Mouse (Mus musculus) lung, adult 18-20 months (tissue): ENCODE measurements at regions not wholly inside any gene's neighbourhood (a gene's known extent, or its start where the extent isn't known, plus 50 kb on each side); places are given as distances from the start of the nearest gene placed in this dataset.
A peak's percentile ranks its signal among the peaks of the same experiment; 100 is the strongest.
"Not testable (repeated sequence)": the region's sequence is repeated elsewhere in the genome, so short reads cannot be mapped to it uniquely, and the experiment has no call there.

ENCODE experiments used
- DNase-seq, 2 experiments: peaks; one replicate each; pipeline ENCODE4 v3.0.0; 2022; ENCODE audit warnings: mixed read lengths in 2 of 2

DNA sequence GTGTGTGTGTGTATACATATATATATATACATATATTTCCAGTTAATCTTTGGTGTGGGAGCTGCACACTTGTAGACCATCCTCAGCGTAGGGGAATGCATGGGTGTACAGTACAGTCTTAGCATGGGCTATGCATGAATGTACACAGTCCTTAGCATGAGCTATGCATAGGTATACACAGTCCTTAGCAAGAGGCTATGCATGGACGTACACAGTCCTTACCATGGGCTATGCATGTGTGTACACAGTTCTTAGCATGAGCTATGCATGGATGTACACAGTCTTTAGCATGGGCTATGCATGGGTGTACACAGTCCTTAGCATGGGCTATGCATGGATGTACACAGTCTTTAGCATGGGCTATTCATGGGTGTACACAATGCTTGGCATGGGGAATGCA, 70.5 kb downstream of the Rchy1 start:
- DNase-seq, result no peak

DNA sequence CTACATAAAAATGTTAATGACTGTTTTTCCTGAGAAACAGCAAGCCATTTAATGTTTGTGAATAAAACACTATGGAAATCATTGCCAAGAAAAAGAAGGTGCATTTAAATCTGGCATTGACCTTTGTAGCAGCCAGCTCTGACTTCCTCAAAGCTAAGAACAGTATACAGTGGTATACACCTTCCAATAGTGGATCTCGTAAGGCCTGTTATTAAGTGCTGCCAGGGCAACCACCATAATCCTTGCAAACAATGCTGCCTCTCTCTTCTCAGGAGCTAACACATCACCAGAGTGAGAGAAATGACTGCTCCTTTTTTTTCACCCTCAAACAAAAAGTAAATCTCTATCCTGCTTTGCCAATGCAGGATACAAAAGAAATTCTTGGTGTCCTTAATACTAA, 81.1 kb downstream of the Rchy1 start:
- no peak for DNase-seq

DNA sequence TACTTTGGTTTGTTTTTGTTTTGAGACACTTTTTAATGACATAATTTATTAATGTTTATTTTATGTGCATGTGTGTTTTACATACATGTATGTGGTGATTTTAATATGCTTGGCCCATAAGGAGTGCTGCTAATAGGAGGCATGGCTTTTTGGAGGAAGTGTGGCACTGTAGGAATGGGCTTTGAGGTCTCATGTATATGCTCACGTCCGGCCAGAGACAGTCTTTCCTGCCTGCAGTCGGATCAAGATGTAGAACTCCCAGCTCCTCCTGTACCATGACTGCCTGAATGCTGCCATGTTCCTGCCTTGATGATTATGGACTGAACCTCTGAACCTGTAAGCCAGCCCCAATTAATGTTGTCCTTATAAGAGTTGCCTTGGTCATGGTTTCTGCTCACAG, 82.6 kb downstream of the Rchy1 start:
- no peak for DNase-seq

DNA sequence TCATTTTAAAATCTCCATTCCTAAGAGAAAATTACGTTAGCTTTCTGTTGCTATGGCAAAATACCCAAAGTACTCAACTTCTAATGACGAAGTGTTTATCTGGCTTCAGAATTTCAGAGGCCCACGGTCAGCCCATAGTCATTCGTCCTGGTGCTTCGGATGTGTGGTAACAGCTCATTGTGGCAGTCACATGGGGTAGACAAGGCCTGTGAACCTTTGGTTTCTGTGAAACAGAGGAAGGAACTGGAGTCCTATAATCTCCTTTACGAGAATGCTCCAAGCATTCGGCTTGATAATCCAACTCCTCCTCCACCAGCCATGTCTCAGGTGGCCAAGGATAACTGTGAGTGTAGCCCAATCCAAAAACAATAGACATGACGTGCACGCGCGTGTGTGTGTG, 84.2 kb downstream of the Rchy1 start:
- DNase-seq, result no peak

- DNase-seq, result no peak
These were observed 86.2 kb downstream of the Rchy1 start for GRCm38 (mm10) chr5:91876682-91877031.

GRCm38 (mm10) chr5:91875875-91876681, 86.8 kb downstream of the Rchy1 start:
- DNase-seq, result no peak

DNA sequence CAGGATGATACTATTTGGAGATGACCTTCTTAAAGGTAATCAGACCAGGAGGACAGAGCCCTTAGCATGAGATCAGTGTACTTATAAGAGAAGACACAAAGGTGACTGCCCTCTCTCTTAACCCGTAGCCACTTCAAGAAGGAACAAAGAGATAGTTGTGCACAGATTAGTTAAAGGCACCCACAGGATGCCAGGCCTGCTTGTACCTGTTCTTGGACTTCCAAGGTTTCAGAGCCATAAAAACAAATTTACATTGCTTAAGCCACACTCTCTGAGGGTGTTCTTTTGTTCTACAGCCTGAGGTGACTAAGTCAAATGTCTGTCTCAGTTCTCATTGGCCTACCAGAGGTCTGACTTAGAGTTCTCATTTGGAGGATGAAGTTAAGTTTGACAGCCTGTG, 90.1 kb downstream of the Rchy1 start:
- DNase-seq, result no peak

DNA sequence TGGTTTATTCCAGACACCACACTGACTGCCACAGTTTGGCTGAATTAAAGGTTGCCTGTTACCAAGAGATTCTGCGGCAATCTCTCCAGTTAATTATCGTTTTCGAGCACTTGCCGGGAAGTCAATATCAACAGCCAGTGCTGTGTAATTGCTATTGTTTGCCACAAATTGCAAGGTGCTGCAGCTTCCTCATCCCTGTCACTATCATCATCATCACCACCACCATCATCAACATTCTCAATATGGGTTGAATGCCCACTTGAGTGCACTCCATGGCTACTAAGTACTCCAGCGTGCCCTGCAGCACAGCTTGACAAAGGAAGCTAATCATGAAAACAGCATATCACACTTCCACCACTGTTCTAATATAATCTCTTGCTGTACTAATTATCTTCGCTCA, 93.1 kb downstream of the Rchy1 start:
- DNase-seq, result no peak

DNA sequence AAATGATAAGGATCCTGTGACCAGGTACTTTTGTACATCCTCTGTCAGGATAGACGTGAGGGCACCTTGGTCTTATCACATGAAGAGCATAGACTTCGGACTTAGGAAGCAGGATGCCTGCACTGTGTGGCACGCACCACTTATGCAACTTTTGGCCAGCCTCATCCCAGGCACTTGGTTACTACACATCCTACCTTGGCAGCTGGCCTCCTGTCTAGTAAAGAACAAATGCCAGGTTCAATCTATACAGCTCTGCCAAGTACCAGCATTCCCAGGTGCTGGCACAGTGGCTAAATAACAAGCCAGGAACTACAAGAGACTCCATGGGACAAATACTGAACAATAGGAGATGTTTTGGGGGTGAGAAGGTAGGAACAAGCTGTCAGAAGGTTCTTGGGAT, 96.7 kb downstream of the Rchy1 start:
- DNase-seq, result no peak

DNA sequence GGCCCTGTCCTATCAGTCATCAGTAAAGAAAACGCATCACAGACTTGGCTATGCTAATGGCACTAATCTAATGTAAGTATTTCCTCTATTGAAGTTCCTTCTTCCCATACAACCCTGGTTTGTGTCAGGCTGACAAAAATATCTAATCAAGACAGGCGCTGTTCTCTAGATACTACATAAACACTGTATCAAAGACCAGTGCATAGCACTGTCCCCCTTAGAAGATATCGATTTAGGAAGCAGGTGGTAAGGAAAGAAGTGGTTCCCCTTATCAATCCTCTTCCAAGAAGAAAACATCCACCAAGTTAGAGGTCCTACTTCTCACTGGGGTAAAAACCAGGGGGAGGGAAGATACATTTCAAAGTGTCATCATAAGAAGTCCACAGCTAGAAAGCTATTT, 97.5 kb downstream of the Rchy1 start:
- no peak for DNase-seq

GRCm38 (mm10) chr5:91862843-91863242, 100.0 kb downstream of the Rchy1 start:
- no peak for DNase-seq

DNA sequence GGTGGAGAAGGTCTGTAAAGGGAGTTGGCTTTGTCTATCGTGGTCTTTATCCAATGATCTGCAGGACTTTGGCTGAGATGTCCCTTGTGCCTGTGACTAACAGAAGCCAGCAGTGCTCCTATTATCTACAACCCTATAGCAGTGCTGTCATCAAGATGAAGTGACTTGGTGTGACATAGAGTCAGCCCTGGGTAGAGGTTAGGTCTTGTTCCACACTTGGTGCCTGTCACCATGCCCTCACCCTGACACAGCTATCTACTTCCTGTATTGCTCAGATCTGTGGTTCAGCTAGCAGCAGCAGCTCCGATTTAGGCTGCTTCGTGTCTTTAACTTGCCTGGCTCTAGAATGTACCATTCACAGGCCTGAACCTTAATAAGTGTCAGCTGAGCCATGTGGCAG, 100.6 kb downstream of the Rchy1 start:
- no peak for DNase-seq

DNA sequence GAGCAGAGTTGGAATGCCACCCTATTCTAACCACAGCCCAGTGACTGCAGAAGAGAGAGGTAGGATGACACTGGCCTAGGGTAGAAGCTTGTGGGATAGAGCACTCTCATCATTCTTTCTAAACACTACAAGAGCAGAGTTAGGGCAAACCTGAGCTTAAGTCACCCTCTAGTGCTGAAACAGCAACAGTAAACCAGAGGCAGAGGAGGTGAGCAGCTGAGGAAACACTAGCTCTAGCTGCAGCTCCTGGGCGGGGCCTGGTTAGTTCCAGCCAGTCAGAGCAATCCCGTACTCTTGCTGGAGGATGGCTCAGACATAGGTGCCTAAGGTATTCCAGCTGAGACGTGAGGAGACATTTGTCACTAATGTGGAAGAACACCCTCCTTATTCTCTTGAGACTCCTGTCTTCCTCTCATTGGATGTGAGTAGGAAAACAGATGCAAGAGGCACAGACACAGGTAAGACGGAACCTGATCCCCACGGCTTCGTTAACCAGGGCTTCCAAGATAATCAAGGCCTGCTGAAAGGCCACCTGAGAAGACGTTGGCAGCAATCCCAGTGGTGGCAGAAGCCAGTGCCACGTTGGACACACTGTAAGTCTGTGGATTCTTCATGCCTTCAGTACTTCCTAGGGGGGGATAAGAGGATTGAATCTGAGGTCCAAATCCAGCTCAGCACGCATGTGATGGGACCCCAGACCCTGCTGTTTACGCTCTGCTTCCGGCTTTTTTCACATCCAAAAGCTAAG, 101.3 kb downstream of the Rchy1 start:
- peak in 1 of 2 experiments; percentile 9 for DNase-seq

DNA sequence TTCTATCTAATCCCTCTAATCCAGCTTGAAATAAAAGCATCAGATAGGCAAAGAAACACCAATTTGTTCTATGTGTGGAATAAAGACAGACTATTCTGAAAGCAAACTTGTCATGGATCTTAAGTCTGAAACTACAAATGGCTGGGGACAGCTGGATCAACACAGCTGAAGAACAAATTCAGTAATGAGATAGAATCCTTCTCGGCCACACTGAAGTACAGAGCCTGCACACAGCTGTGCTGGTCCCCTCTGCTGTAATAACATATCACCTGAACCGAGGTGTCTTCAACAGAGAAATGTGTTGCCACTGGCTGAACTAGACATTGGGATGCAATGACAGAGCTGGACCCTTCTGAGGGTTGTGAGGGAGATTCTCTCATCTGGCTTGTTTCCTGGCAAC, 102.4 kb downstream of the Rchy1 start:
- no peak for DNase-seq

GRCm38 (mm10) chr5:91852330-91852729, 110.5 kb downstream of the Rchy1 start:
- no peak for DNase-seq

- DNase-seq, result not testable (repeated sequence)
These were observed 111.9 kb downstream of the Rchy1 start for GRCm38 (mm10) chr5:91850862-91851569.

GRCm38 (mm10) chr5:91850440-91850839, 112.4 kb downstream of the Rchy1 start:
- DNase-seq, result no peak

- DNase-seq, result no peak
These were observed 113.3 kb downstream of the Rchy1 start for GRCm38 (mm10) chr5:91849533-91849932.

GRCm38 (mm10) chr5:91849114-91849513, 113.8 kb downstream of the Rchy1 start:
- DNase-seq, result no peak

DNA sequence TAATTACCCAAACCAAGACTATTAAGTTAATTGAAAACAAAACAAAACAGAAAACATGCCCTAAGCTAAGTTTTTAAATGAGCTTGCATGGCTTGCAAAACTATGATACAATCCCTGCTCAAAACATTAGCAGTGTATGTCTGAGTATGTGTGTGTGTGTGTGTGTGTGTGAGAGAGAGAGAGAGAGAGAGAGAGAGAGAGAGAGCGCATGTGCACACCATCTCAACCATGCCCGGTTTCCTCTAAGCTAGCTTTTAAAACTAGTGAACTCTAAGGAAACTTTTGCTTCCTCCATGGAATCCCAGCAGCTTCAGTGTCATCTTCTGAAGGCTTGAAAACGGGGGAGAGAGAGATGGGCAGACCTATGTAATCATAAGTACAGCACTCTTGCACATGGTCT, 114.3 kb downstream of the Rchy1 start:
- no peak for DNase-seq

- no peak for DNase-seq
These were observed 119.8 kb downstream of the Rchy1 start for GRCm38 (mm10) chr5:91843044-91843443.

- no peak for DNase-seq
These were observed 121.8 kb downstream of the Rchy1 start for GRCm38 (mm10) chr5:91841066-91841465.

DNA sequence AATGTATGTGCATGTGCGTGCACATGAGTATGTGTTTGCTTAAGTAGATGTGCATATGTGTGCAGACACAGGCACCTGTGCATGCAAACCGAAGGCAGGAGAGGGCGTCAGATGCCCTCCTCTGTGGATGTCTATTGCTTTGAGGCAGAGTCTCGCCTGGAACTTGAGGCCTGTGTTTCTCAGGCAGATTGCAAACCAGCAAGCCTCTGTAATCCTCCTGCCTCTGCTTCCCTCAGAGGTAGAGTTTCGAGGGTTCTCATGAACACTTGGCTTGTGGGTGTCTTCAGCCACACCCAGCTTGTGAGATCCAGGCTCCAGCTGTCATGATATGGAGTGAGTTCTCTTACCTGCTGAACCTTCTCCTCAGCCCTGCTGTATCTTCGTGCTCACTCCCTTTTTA, 134.4 kb downstream of the Rchy1 start:
- no peak for DNase-seq

DNA sequence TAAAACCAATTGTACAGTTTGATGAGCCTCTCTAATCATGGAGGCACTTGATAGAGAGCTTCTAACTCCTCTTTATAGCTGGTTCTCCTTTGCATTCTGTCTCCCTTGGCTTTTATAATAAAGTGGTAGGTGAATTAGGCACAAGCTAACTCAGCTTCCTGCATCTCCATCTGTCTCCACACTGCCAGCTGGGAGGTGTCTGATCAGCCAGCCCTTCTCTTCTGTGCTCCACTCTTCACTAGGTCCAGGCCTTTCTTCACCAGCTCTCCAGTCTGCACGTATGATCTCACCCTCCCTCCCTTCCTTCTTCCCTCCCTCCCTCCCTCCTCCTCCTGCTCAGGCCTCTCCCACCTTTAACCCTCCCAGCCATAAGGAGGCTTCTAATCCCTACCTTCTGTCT, 136.2 kb downstream of the Rchy1 start:
- DNase-seq, result no peak
